Mouse (Mus musculus) heart, embryonic 10.5 days (tissue): Measurements from ENCODE around the gene Adarb1. TPM values are rescaled to one million over a fixed set of nuclear protein-coding genes. Genes with fewer than 3 reads are reported as not detected.

ENCODE experiments used
- DNase-seq: peaks from one replicate; pipeline ENCODE4 v3.0.0-alpha.2; 2017; ENCODE audit warnings: low spot score
- H3K27ac ChIP-seq: fragments of 300-500 bp; sonication (generic); 2 replicates; pipeline ENCODE4 v1.5.1; 2016; ENCODE audit warnings: mild to moderate bottlenecking
- H3K27me3 ChIP-seq: fragments of 300-500 bp; sonication (generic); 2 replicates; pipeline ENCODE4 v1.6.1; 2016; ENCODE audit warnings: mild to moderate bottlenecking; ENCODE audit not compliant: poor library complexity, insufficient read depth, severe bottlenecking
- H3K36me3 ChIP-seq: fragments of 300-500 bp; sonication (generic); 2 replicates; pipeline ENCODE4 v1.6.1; 2016; ENCODE audit warnings: mild to moderate bottlenecking, moderate library complexity
- H3K4me1 ChIP-seq: fragments of 300-500 bp; sonication (generic); 2 replicates; pipeline ENCODE4 v1.6.1; 2016; ENCODE audit warnings: mild to moderate bottlenecking
- H3K4me3 ChIP-seq: fragments of 300-500 bp; sonication (generic); 2 replicates; pipeline ENCODE4 v1.5.1; 2016; ENCODE audit warnings: mild to moderate bottlenecking, moderate library complexity
- H3K9me3 ChIP-seq: fragments of 300-500 bp; sonication (generic); 2 replicates; pipeline ENCODE4 v1.6.1; 2016; ENCODE audit warnings: mild to moderate bottlenecking, moderate library complexity
- WGBS: fragments of 180-500 bp; shearing (Covaris S2); methylation state at CpG from one replicate; pipeline ENCODE4 v1.1.7; 2016; 5-methylcytosine and 5-hydroxymethylcytosine counted together
- polyA plus RNA-seq: library from polyadenylated mRNA; unstranded; fragments of >200 nt; fragmentation: Nextera tagmentation; extraction: Ambion mirVana; gene quantifications from 2 replicates; pipeline ENCODE4 v1.2.1, GENCODE M21; 2016

Adarb1 gene
- polyA plus RNA-seq, 1 experiment from 2014 or later = 9.9 TPM

DNA sequence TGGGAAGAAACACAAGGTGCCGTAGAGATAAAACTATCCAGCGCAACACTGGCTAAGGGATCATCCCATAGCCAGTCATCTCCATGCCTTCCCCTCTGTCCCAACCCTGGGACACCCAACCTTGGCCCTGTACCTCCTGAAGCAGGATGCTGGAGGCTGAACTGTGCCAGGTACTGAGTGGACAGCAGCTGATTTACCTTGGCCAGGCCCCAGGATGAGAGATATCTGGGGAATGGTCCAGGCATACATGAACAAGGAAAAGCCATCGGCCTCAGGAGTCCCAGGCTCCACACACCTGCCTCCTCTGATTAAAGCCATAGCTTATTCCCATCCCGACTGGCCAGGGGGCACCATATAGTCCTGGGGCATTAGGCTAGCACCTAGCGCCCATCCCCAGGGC is 171.0 kb downstream of the Adarb1 start:
- H3K9me3 ChIP-seq = no peaks in the 10 kb centered on the region
- no peak overlapping the region for H3K4me3 ChIP-seq
- peaks cover 48% of the 10 kb centered on the region for H3K4me1 ChIP-seq
- H3K27ac ChIP-seq = peak overlapping the region; percentile 60; the same call in 1 of the 2 replicates
- no peaks in the 10 kb centered on the region for H3K36me3 ChIP-seq
- WGBS = 74% methylated on average over 5 of the region's 5 CpGs
- no peaks in the 10 kb centered on the region; the same call in 1 of the 2 replicates for H3K27me3 ChIP-seq
- DNase-seq = no peak

DNA sequence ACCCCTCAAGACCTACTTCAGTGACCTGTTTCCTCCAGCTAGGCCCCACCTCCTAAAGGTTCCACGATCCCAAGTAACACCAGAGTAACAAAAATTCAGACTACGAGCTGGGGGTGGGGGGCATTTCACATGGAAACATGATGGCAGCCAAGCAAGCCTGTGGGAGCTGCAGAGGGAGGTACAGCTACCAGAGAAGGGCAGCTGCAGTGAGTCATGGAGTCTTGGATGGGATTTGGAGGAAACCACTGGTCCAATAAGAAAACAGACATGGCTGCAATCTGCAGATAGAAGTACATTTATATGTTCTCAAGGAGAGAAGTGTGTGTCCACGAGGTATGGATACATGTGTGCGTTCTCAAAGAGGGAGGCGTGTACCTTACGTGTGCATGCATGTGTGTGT is 173.3 kb downstream of the Adarb1 start:
- DNase-seq = no peak
- Histone ChIP-seq H3K4me3 (no peak overlapping the region), H3K4me1 (peaks cover 35% of the 10 kb centered on the region), H3K36me3 (no peaks in the 10 kb centered on the region), H3K27ac (no peak overlapping the region), H3K27me3 (no peaks in the 10 kb centered on the region; the same call in 1 of the 2 replicates), H3K9me3 (no peaks in the 10 kb centered on the region)
- WGBS = 87% methylated on average over 6 of the region's 6 CpGs

DNA sequence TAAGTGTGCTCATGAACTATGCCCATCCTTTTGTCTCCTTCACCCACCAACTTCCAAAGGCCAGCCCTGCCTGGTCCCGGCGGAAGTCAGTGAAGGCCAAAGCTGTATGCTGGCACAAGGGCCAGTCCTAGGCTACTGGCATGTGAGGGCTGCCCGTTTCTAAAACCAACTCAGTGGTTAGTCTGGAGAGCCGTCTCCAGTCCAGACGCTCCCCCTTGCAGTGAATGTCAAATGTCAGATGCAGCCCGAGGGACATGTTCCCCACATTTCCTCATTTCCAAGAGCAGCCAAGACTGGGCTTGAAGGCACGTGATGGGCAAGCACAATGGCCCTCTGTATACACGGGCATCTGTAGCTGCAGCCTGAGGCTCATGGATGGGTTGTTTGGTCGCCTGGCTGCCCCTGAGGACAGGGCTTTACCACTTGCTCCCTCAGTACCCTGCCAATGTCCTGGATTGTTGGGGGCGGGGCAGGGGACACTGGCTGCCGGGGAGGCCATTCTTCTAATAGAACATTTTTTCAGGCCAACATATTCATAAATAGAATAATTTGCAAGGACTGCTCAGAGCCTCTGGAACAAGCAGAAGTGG is 174.4 kb downstream of the Adarb1 start:
- Histone ChIP-seq H3K27me3 (no peaks in the 10 kb centered on the region; the same call in 1 of the 2 replicates), H3K4me1 (peaks cover 35% of the 10 kb centered on the region), H3K27ac (peak overlapping the region; percentile 47; the same call in 1 of the 2 replicates), H3K36me3 (no peaks in the 10 kb centered on the region), H3K9me3 (no peaks in the 10 kb centered on the region), H3K4me3 (no peak overlapping the region)
- WGBS = 74% methylated on average over 11 of the region's 11 CpGs
- no peak for DNase-seq

DNA sequence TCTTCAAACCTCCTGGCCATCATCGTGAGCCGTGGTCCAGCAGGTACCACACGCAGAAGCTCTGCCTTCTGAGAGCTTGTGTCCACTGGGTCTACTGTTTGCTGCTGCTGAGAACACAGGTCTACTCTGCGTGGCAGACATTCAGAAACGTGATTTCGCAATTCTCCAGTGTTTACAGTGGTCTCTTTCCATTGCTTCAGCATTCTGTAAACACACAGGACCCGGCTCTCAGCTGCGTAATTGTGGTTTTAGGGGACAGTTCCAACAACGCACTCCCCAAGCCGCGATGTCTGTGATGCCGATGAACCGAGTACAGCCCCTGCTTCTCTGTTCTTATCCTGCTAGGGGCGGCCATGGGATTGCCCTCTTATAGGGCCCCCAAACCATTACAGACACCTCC is 175.2 kb downstream of the Adarb1 start:
- Histone ChIP-seq H3K27ac (peak overlapping the region; percentile 47; the same call in 1 of the 2 replicates), H3K36me3 (no peaks in the 10 kb centered on the region), H3K9me3 (no peaks in the 10 kb centered on the region), H3K4me1 (peaks cover 36% of the 10 kb centered on the region), H3K4me3 (no peak overlapping the region), H3K27me3 (no peaks in the 10 kb centered on the region; the same call in 1 of the 2 replicates)
- WGBS = 83% methylated on average over 14 of the region's 14 CpGs
- DNase-seq = no peak

DNA sequence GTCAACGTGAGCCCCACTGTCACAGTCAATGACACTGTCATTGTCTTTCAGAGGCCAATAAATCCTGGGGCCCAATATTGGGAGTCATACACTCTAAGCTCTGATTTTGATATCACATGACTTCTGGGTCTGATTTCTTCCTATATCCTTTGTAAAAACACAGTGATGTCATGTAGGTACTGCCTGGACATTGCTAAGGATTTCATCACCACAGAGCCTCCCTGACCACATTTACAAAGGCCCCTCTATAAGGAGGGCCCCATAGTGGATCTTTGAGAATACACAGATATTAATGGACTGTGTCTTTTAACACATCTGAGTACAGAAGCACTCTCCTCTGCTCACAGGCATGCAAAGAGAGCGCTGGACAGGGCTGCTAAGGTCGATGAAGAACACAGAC is 175.7 kb downstream of the Adarb1 start:
- Histone ChIP-seq H3K36me3 (no peaks in the 10 kb centered on the region), H3K4me1 (peaks cover 35% of the 10 kb centered on the region), H3K4me3 (no peak overlapping the region), H3K9me3 (no peaks in the 10 kb centered on the region), H3K27me3 (no peaks in the 10 kb centered on the region; the same call in 1 of the 2 replicates), H3K27ac (0 out of 2 replicates have a peak overlapping the region, but pooled peaks have one; percentile 47)
- WGBS = 64% methylated on average over 3 of the region's 3 CpGs
- DNase-seq = no peak

DNA sequence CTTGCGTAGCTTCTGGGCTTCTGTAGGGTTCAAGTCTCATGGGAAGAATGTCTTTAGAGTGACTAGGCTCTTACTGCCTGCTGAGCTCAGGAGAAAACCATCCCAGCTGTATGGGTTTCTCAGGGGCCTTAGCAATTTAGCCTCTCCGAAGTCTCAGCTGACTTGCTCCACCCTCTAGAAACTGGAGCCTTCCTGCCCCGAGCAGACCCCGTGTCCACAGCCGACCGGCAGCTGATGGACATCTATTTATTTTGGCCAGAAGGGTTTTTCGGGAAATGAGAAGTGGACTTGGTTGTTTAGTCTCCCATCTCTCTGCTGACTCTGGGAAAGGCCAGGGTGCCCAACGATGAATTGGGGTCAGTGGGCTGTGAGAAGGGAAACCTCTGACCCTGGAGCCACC is 177.3 kb downstream of the Adarb1 start:
- H3K4me1 ChIP-seq = peaks cover 22% of the 10 kb centered on the region
- no peaks in the 10 kb centered on the region for H3K27me3 ChIP-seq
- no peak overlapping the region for H3K4me3 ChIP-seq
- 73% methylated on average over 8 of the region's 8 CpGs for WGBS
- H3K36me3 ChIP-seq = 0 out of 2 replicates have a peak, but pooled peaks cover 2% of the 10 kb centered on the region
- no peak overlapping the region for H3K27ac ChIP-seq
- H3K9me3 ChIP-seq = no peaks in the 10 kb centered on the region
- no peak for DNase-seq

Other genes starting within 250 kb of the Adarb1 start
- gene Pofut2, start 159.1 kb downstream of the Adarb1 start, polyA plus RNA-seq = 119 and 137 TPM in 2 replicates
- 30.7 and 45.6 TPM in 2 replicates for gene Fam207a, start 97.5 kb upstream of the Adarb1 start, polyA plus RNA-seq
- gene Itgb2, start 112.0 kb upstream of the Adarb1 start, polyA plus RNA-seq = 2.4 and 3.6 TPM in 2 replicates
- gene Pttg1ip, start 163.4 kb upstream of the Adarb1 start, polyA plus RNA-seq = 94.9 and 97.0 TPM in 2 replicates
- gene Sumo3, start 187.8 kb upstream of the Adarb1 start, polyA plus RNA-seq = 235 and 306 TPM in 2 replicates
- gene Gm49325, start 187.9 kb upstream of the Adarb1 start, polyA plus RNA-seq = 2.1 and 2.7 TPM in 2 replicates
- gene Ube2g2, start 204.0 kb upstream of the Adarb1 start, polyA plus RNA-seq = 83.1 and 92.1 TPM in 2 replicates